10 mouse cellular contexts compared by ENCODE assay signal in genomic region chr9:102771308-102771895, GRCm38 (mm10). TPM values are rescaled to one million over a fixed set of nuclear protein-coding genes. Genes with fewer than 3 reads are reported as not detected.
DNase-seq lines count a peak whose midpoint lies in the region; ATAC-seq and TF ChIP-seq lines count a peak whose summit lies in the region.
"Had no signal": no experiment of that assay in that cellular context is flagged by ENCODE, and none has a peak within 500 bp of the region (broad histone marks: within the 10 kb centered on the region; RNA-seq: fewer than 3 reads in every experiment).

No protein-coding gene starts in this region.

- ATAC-seq in heart, embryonic 11.5 days (replicated peaks; ENCODE audit: insufficient number of reproducible peaks, low FRiP score, low TSS enrichment): no peak
- 0 out of 2 replicates have a peak, but pooled peaks have one; percentile 30 for ATAC-seq in lung, embryonic 14.5 days (ENCODE audit: insufficient read depth)
- no peak for ATAC-seq in forebrain, embryonic 14.5 days

- intact Hi-C loops in heart, postnatal 14 days (cut with DNase I): no loop called here

- no peak overlapping the region for H3K27ac ChIP-seq in heart, embryonic 11.5 days (ENCODE audit: low read depth, low read length)
- no peak overlapping the region for H3K27ac ChIP-seq in testis, adult 2 months (ENCODE audit: control insufficient read depth, insufficient read depth, low read depth, low read length)
- no peak overlapping the region for H3K27ac ChIP-seq in lung, embryonic 14.5 days (ENCODE audit: low read depth)
- no peak overlapping the region for H3K27ac ChIP-seq in forebrain, embryonic 14.5 days (ENCODE audit: low read depth, low read length)
- H3K27ac ChIP-seq: gastrocnemius, adult 2 months; midbrain, embryonic 12.5 days had no signal

- H3K36me3 ChIP-seq in heart, embryonic 11.5 days (ENCODE audit: control insufficient read depth, insufficient read depth, low read length): no peaks in the 10 kb centered on the region
- no peaks in the 10 kb centered on the region for H3K36me3 ChIP-seq in testis, adult 2 months (ENCODE audit: control insufficient read depth, insufficient read depth, low read length)
- H3K36me3 ChIP-seq in lung, embryonic 14.5 days (ENCODE audit: insufficient read depth): no peaks in the 10 kb centered on the region
- no peaks in the 10 kb centered on the region for H3K36me3 ChIP-seq in forebrain, embryonic 14.5 days (ENCODE audit: control insufficient read depth, insufficient read depth, low read length)
- H3K36me3 ChIP-seq: midbrain, embryonic 12.5 days had no signal

- H3K9me3 ChIP-seq in heart, embryonic 11.5 days (replicated peaks; ENCODE audit: control insufficient read depth, low read length): no peaks in the 10 kb centered on the region
- no peaks in the 10 kb centered on the region for H3K9me3 ChIP-seq in lung, embryonic 14.5 days (ENCODE audit: low read depth, low read length)
- H3K9me3 ChIP-seq in forebrain, embryonic 14.5 days (replicated peaks; ENCODE audit: control insufficient read depth, low read length): no peaks in the 10 kb centered on the region
- H3K9me3 ChIP-seq: midbrain, embryonic 12.5 days had no signal

- no peak overlapping the region for H3K4me3 ChIP-seq in heart, embryonic 11.5 days (ENCODE audit: low read depth, low read length)
- peak overlapping the region; percentile 5; the same call in 1 of the 2 replicates for H3K4me3 ChIP-seq in testis, adult 2 months (ENCODE audit: control insufficient read depth, low read depth, low read length)
- H3K4me3 ChIP-seq in lung, embryonic 14.5 days (ENCODE audit: low read depth, low read length): no peak overlapping the region
- H3K4me3 ChIP-seq in forebrain, embryonic 14.5 days (ENCODE audit: low read depth, low read length): no peak overlapping the region
- H3K4me3 ChIP-seq: gastrocnemius, adult 2 months; midbrain, embryonic 12.5 days had no signal

- H3K27me3 ChIP-seq in heart, embryonic 11.5 days (ENCODE audit: control insufficient read depth, insufficient read depth, low read length): no peaks in the 10 kb centered on the region
- no peaks in the 10 kb centered on the region for H3K27me3 ChIP-seq in testis, adult 2 months (ENCODE audit: control insufficient read depth, insufficient read depth, low read length)
- H3K27me3 ChIP-seq in lung, embryonic 14.5 days (ENCODE audit: insufficient read depth, low read length): no peaks in the 10 kb centered on the region
- H3K27me3 ChIP-seq in forebrain, embryonic 14.5 days (replicated peaks; ENCODE audit: control insufficient read depth, insufficient read depth, low read length): no peaks in the 10 kb centered on the region
- H3K27me3 ChIP-seq: midbrain, embryonic 12.5 days had no signal

- peaks cover 18% of the 10 kb centered on the region for H3K4me1 ChIP-seq in heart, embryonic 11.5 days (ENCODE audit: control insufficient read depth, insufficient read depth, low read length)
- peaks cover 4% of the 10 kb centered on the region for H3K4me1 ChIP-seq in testis, adult 2 months (ENCODE audit: control insufficient read depth, insufficient read depth, low read length)
- peaks cover 14% of the 10 kb centered on the region; the same call in 1 of the 2 replicates for H3K4me1 ChIP-seq in lung, embryonic 14.5 days (ENCODE audit: insufficient read depth)
- H3K4me1 ChIP-seq in forebrain, embryonic 14.5 days (ENCODE audit: control insufficient read depth, insufficient read depth, low read length): peaks cover 5% of the 10 kb centered on the region; the same call in 1 of the 2 replicates

- TF ChIP-seq POLR2A in testis, adult 2 months (IDR thresholded peaks at IDR 0.05; ENCODE audit: control insufficient read depth, low read depth, low read length): no peak

- TF ChIP-seq CTCF in testis, adult 2 months (IDR thresholded peaks at IDR 0.05; ENCODE audit: control insufficient read depth, insufficient read depth, insufficient replicate concordance, low read depth, low read length): no peak
- no peak for TF ChIP-seq CTCF in lung, embryonic 14.5 days (IDR thresholded peaks at IDR 0.05; ENCODE audit: low read depth)

- no peak for DNase-seq in heart, postnatal 14 days
- no peak for DNase-seq in testis, postnatal 10 days (ENCODE audit: low spot score)
- DNase-seq in lung, embryonic 14.5 days: no peak
- no peak for DNase-seq in adrenal gland, postnatal 4 days (ENCODE audit: low spot score in 2 of 2)
- no peak for DNase-seq in spleen, postnatal 4 days (ENCODE audit: low spot score in 2 of 2)
- DNase-seq in forebrain, embryonic 14.5 days (ENCODE audit: low spot score): no peak
- DNase-seq: gastrocnemius, adult 2 months had no signal

- WGBS in heart, embryonic 11.5 days (ENCODE audit: insufficient replicate concordance): 31% methylated on average over 21 of the region's 21 CpGs
- 32% methylated on average over 21 of the region's 21 CpGs for WGBS in lung, embryonic 14.5 days
- 53% methylated on average over 21 of the region's 21 CpGs for WGBS in forebrain, embryonic 14.5 days

- H3K4me2 ChIP-seq in heart, embryonic 11.5 days: peak overlapping the region; percentile 37
- peak overlapping the region; percentile 35; the same call in 1 of the 2 replicates for H3K4me2 ChIP-seq in lung, embryonic 14.5 days
- no peak overlapping the region for H3K4me2 ChIP-seq in forebrain, embryonic 14.5 days (ENCODE audit: low read length)
- H3K4me2 ChIP-seq: midbrain, embryonic 12.5 days had no signal

- 0 out of 2 replicates have a peak overlapping the region, but pooled peaks have one; percentile 7 for H3K9ac ChIP-seq in heart, embryonic 11.5 days (ENCODE audit: low read depth, low read length)
- H3K9ac ChIP-seq in lung, embryonic 14.5 days: no peak overlapping the region
- H3K9ac ChIP-seq in forebrain, embryonic 14.5 days (ENCODE audit: low read length): no peak overlapping the region
- H3K9ac ChIP-seq: midbrain, embryonic 12.5 days had no signal

RNA-seq across cellular contexts. Expression of gene Amotl2, which starts 54.9 kb away (rescaled TPM):
- 28.7 and 33.7 TPM in 2 replicates for polyA plus RNA-seq in heart, embryonic 11.5 days (2014; fragmentation: Nextera tagmentation; extraction: Ambion mirVana)
- total RNA-seq in heart, postnatal 14 days (2021): 10 to 100 TPM; 61.6 to 64.6 TPM
- polyA plus RNA-seq in testis, adult 2 months (2012; rRNA removed): 2.6 TPM in 2 replicates
- polyA plus RNA-seq in lung, embryonic 14.5 days (2014; fragmentation: Nextera tagmentation; extraction: Ambion mirVana): 40.3 and 49.4 TPM in 2 replicates
- total RNA-seq in adrenal gland, postnatal 4 days (2021): 10 to 100 TPM; 80.9 to 94.5 TPM
- polyA plus RNA-seq in forebrain, embryonic 14.5 days (2014; fragmentation: Nextera tagmentation; extraction: Ambion mirVana): 30.4 and 44.0 TPM in 2 replicates
